Mouse (Mus musculus): ENCODE data around the gene Bicral. TPM values are rescaled to one million over a fixed set of nuclear protein-coding genes. Genes with fewer than 3 reads are reported as not detected.

The Bicral gene
- polyA plus RNA-seq, 1 experiment from 2014 or later = 4.1 TPM

DNA sequence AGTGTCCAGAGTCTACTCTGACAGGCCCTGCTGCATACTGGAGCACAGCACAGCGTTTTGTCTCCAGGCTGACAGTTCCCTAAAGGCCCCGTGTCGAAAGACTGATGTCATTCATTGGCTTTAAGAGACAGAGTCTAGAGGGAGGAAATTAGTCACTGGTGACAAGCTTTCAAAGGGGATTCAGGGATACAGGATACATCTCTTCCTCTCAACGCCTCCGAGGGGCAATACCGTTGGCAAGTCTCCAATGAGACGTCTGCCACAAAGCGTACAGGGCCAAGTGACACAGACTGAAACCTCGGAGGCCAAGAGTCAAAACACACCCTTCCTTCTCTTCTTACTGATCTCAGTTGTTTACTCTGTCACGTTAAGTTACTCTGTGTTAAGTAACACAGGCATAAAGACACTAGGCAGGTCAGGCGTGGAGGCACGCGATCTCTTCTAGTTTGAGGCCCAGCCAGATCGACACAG lies 21.6 kb upstream of the Bicral start:
- Histone ChIP-seq H3K27me3 (ENCODE audit: control insufficient read depth, insufficient read depth, low read length) (no peaks in the 10 kb centered on the region; the same call in 1 of the 2 replicates), H3K4me1 (ENCODE audit: control insufficient read depth, insufficient read depth, low read length) (peaks cover 6% of the 10 kb centered on the region), H3K4me3 (ENCODE audit: low read depth, low read length) (no peak overlapping the region), H3K27ac (ENCODE audit: low read depth, low read length) (peak overlapping the region; percentile 22; the same call in 1 of the 2 replicates), H3K9me3 (replicated peaks; ENCODE audit: control insufficient read depth, low read length) (no peaks in the 10 kb centered on the region), H3K4me2 (no peak overlapping the region; the same call in 1 of the 2 replicates), H3K9ac (ENCODE audit: low read depth, low read length) (no peak overlapping the region), H3K36me3 (ENCODE audit: control insufficient read depth, insufficient read depth, low read length) (no peaks in the 10 kb centered on the region)
- WGBS (ENCODE audit: insufficient replicate concordance) = 29% methylated on average over 14 of the region's 14 CpGs
- ATAC-seq (replicated peaks; ENCODE audit: insufficient number of reproducible peaks, low FRiP score, low TSS enrichment) = 0 out of 2 replicates have a peak, but pooled peaks have one; percentile 35

DNA sequence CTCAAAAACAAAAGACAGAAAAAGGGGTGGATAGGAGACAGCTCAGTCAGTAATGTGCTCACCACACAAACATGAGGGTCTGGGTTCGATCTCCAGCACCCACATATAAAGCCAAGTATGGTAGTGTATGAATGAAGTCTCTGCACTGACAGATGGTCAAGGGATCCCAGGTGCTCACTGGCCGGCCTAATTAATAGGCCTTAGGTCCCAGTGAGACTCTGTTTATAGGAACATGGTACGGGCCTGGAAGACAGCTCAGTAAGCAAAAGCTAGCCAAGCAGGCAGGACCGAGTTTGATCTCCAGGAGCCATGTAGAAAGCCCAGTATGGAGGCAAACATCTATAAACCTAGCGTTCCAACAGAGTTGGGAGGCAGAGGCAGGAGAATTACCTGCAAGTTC lies 18.8 kb upstream of the Bicral start:
- Histone ChIP-seq H3K4me2 (no peak overlapping the region), H3K36me3 (ENCODE audit: control insufficient read depth, insufficient read depth, low read length) (no peaks in the 10 kb centered on the region), H3K4me3 (ENCODE audit: low read depth, low read length) (no peak overlapping the region), H3K27ac (ENCODE audit: low read depth, low read length) (no peak overlapping the region), H3K4me1 (ENCODE audit: control insufficient read depth, insufficient read depth, low read length) (peaks cover 20% of the 10 kb centered on the region), H3K9me3 (replicated peaks; ENCODE audit: control insufficient read depth, low read length) (no peaks in the 10 kb centered on the region), H3K27me3 (ENCODE audit: control insufficient read depth, insufficient read depth, low read length) (no peaks in the 10 kb centered on the region; the same call in 1 of the 2 replicates), H3K9ac (ENCODE audit: low read depth, low read length) (no peak overlapping the region)
- ATAC-seq (replicated peaks; ENCODE audit: insufficient number of reproducible peaks, low FRiP score, low TSS enrichment) = no peak
- WGBS (ENCODE audit: insufficient replicate concordance) = 85% methylated on average over 5 of the region's 5 CpGs

DNA sequence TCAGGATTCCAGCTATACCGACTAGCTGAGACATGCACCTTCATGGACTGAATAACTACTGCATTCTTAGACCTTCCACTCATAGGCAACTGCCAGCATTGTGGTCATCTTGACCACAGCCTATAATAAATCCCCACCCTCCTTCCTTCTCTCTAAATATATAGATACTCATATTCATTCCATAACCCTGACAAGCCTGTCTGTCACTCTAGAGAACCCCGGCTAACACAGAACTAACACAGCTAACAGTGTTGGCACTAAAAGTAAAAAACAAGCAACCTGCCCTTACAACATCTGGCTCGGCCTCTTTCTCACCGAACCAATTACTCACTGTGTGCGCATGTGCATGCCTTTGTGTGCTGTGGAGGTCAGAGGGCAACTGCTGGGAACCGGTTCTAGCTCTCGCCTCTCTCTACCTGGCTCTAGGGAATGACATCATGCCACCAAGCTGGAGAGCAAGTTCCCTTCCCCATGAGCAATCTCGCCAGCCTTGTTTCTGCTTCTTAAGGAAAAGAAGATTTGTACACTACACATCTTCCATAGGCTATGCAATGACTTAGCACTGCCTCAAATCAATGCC lies 18.2 kb upstream of the Bicral start:
- WGBS (ENCODE audit: insufficient replicate concordance) = 67% methylated on average over 8 of the region's 8 CpGs
- Histone ChIP-seq H3K4me3 (ENCODE audit: low read depth, low read length) (no peak overlapping the region), H3K27me3 (ENCODE audit: control insufficient read depth, insufficient read depth, low read length) (no peaks in the 10 kb centered on the region), H3K36me3 (ENCODE audit: control insufficient read depth, insufficient read depth, low read length) (no peaks in the 10 kb centered on the region), H3K9ac (ENCODE audit: low read depth, low read length) (no peak overlapping the region), H3K4me1 (ENCODE audit: control insufficient read depth, insufficient read depth, low read length) (peaks cover 20% of the 10 kb centered on the region), H3K27ac (ENCODE audit: low read depth, low read length) (no peak overlapping the region), H3K9me3 (replicated peaks; ENCODE audit: control insufficient read depth, low read length) (no peaks in the 10 kb centered on the region), H3K4me2 (no peak overlapping the region)
- no peak for ATAC-seq (replicated peaks; ENCODE audit: insufficient number of reproducible peaks, low FRiP score, low TSS enrichment)

DNA sequence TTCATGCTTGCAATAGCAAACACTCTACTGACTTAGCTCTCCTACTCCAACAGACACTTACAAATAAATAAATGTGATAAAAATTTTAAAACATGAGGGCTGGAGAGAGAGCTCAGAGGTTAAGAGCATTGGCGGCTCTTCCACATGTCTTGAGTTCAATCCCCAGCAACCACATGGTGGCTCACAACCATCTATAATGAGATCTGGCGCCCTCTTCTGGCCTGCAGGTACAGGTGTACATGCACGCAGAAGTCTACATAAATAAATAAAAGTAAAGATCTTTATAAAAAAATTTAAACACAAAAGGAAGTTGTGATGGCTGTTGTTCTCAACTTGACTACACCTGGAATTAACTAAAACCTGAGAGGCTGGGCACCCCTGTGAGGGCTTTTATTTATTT lies 17.3 kb upstream of the Bicral start:
- H3K27ac ChIP-seq (ENCODE audit: low read depth, low read length) = no peak overlapping the region
- no peak overlapping the region for H3K4me2 ChIP-seq
- H3K9ac ChIP-seq (ENCODE audit: low read depth, low read length) = no peak overlapping the region
- H3K9me3 ChIP-seq (replicated peaks; ENCODE audit: control insufficient read depth, low read length) = no peaks in the 10 kb centered on the region
- no peak for ATAC-seq (replicated peaks; ENCODE audit: insufficient number of reproducible peaks, low FRiP score, low TSS enrichment)
- H3K27me3 ChIP-seq (ENCODE audit: control insufficient read depth, insufficient read depth, low read length) = no peaks in the 10 kb centered on the region
- WGBS (ENCODE audit: insufficient replicate concordance) = 72% methylated on average over 3 of the region's 3 CpGs
- no peaks in the 10 kb centered on the region for H3K36me3 ChIP-seq (ENCODE audit: control insufficient read depth, insufficient read depth, low read length)
- H3K4me1 ChIP-seq (ENCODE audit: control insufficient read depth, insufficient read depth, low read length) = peaks cover 20% of the 10 kb centered on the region
- no peak overlapping the region for H3K4me3 ChIP-seq (ENCODE audit: low read depth, low read length)

DNA sequence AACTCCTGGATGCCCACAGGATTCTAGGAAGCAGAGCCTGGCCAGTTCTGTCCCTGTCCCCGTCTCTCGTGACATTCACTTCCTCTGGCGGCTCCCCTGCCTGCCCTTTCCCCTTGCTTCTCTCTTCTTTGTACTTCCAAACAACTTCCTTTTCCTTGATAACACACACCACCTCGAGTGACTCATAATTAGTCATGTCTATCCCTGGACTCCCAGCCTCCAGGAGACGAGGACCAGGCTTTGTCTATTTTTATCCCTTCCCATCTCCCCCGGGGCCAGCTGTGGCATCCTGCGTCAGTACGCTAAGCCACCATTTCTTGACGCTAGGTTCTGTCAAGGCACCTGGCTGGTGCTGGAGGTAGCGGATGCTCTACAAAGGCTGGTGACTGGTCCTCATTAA lies 15.9 kb upstream of the Bicral start:
- H3K4me2 ChIP-seq = peak overlapping the region; percentile 49
- peak overlapping the region; percentile 79 for H3K27ac ChIP-seq (ENCODE audit: low read depth, low read length)
- ATAC-seq (replicated peaks; ENCODE audit: insufficient number of reproducible peaks, low FRiP score, low TSS enrichment) = peak; percentile 64; the same call in 1 of the 2 replicates
- peaks cover 16% of the 10 kb centered on the region for H3K4me1 ChIP-seq (ENCODE audit: control insufficient read depth, insufficient read depth, low read length)
- WGBS (ENCODE audit: insufficient replicate concordance) = 6% methylated on average over 10 of the region's 10 CpGs
- no peaks in the 10 kb centered on the region for H3K9me3 ChIP-seq (replicated peaks; ENCODE audit: control insufficient read depth, low read length)
- no peak overlapping the region for H3K4me3 ChIP-seq (ENCODE audit: low read depth, low read length)
- no peaks in the 10 kb centered on the region for H3K27me3 ChIP-seq (ENCODE audit: control insufficient read depth, insufficient read depth, low read length)
- no peak overlapping the region for H3K9ac ChIP-seq (ENCODE audit: low read depth, low read length)
- H3K36me3 ChIP-seq (ENCODE audit: control insufficient read depth, insufficient read depth, low read length) = no peaks in the 10 kb centered on the region

DNA sequence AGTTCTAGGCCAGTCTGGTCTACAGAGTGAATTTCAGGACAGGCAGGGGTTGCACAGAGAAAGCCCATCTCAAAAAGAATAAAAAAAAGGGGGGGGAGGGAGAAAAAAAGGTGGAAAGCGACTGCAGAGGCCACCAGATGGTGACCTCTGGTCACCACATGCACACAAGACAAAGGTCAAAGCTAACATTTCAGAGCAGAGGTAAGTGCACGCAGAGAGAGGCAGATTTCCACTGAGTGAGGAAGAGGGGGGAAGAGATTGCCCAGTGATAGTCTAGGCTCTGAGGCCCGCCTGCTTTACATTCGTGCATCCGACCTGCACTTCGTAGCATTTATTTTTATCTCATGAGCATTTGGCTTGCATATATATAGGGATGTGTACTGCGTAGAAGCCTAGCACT lies 14.5 kb upstream of the Bicral start:
- Histone ChIP-seq H3K9me3 (replicated peaks; ENCODE audit: control insufficient read depth, low read length) (no peaks in the 10 kb centered on the region), H3K27ac (ENCODE audit: low read depth, low read length) (no peak overlapping the region), H3K9ac (ENCODE audit: low read depth, low read length) (no peak overlapping the region), H3K27me3 (ENCODE audit: control insufficient read depth, insufficient read depth, low read length) (no peaks in the 10 kb centered on the region), H3K4me2 (no peak overlapping the region), H3K4me3 (ENCODE audit: low read depth, low read length) (no peak overlapping the region), H3K4me1 (ENCODE audit: control insufficient read depth, insufficient read depth, low read length) (peaks cover 16% of the 10 kb centered on the region), H3K36me3 (ENCODE audit: control insufficient read depth, insufficient read depth, low read length) (no peaks in the 10 kb centered on the region)
- 75% methylated on average over 7 of the region's 7 CpGs for WGBS (ENCODE audit: insufficient replicate concordance)
- ATAC-seq (replicated peaks; ENCODE audit: insufficient number of reproducible peaks, low FRiP score, low TSS enrichment) = no peak

DNA sequence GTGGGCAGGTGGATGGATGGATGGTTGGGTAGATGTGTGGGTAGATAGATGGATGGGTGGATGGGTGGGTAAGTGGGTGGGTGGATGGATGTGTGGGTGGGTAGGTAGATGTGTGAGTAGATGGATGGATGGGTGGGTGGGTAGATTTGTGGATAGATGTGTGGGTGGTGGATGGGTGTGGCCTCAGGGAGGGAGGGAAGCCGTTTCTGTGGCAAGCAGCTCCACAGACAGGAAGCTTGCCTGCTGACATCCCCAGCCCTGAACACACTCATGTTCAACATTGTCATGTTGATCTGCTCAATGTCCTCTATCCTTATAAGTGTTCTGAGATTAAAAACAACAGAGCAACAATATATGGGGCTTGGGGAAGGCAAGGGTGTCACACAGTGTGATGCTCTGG lies 12.6 kb upstream of the Bicral start:
- Histone ChIP-seq H3K27me3 (ENCODE audit: control insufficient read depth, insufficient read depth, low read length) (no peaks in the 10 kb centered on the region), H3K36me3 (ENCODE audit: control insufficient read depth, insufficient read depth, low read length) (no peaks in the 10 kb centered on the region), H3K4me3 (ENCODE audit: low read depth, low read length) (no peak overlapping the region), H3K27ac (ENCODE audit: low read depth, low read length) (no peak overlapping the region), H3K4me2 (no peak overlapping the region), H3K9ac (ENCODE audit: low read depth, low read length) (no peak overlapping the region), H3K9me3 (replicated peaks; ENCODE audit: control insufficient read depth, low read length) (no peaks in the 10 kb centered on the region), H3K4me1 (ENCODE audit: control insufficient read depth, insufficient read depth, low read length) (peaks cover 16% of the 10 kb centered on the region)
- ATAC-seq (replicated peaks; ENCODE audit: insufficient number of reproducible peaks, low FRiP score, low TSS enrichment) = no peak
- WGBS (ENCODE audit: insufficient replicate concordance) = 38% methylated on average over 1 of the region's 1 CpGs

DNA sequence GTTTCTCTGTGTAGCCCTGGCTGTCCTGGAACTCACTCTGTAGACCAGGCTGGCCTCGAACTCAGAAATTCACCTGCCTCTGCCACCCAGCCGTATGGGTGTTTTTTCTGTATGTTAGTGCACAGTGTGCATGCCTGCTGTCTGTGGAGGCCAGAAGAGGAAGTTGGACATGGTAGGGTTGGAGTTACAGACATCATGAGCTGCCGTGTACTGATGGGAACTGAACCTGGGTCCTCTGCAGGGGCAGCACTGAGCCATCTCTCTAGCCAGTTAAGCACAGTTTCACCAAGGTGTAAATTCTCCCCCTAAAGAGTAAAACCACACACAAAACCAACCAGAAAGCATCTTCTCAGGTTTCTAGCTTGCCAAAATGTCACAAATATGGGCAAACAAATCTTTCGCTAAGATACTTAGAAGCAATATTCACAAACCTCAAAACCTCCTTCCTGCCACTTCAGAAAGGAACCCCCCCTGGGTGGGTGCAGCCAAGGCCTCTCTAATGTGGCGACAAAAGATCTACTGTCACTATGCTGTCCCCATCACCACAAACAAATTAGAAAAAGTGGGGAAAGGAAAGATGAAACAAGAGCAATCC lies 12.0 kb upstream of the Bicral start:
- peaks cover 16% of the 10 kb centered on the region for H3K4me1 ChIP-seq (ENCODE audit: control insufficient read depth, insufficient read depth, low read length)
- no peak for ATAC-seq (replicated peaks; ENCODE audit: insufficient number of reproducible peaks, low FRiP score, low TSS enrichment)
- H3K27me3 ChIP-seq (ENCODE audit: control insufficient read depth, insufficient read depth, low read length) = no peaks in the 10 kb centered on the region
- no peak overlapping the region for H3K9ac ChIP-seq (ENCODE audit: low read depth, low read length)
- no peak overlapping the region for H3K27ac ChIP-seq (ENCODE audit: low read depth, low read length)
- no peaks in the 10 kb centered on the region for H3K36me3 ChIP-seq (ENCODE audit: control insufficient read depth, insufficient read depth, low read length)
- no peak overlapping the region for H3K4me3 ChIP-seq (ENCODE audit: low read depth, low read length)
- no peaks in the 10 kb centered on the region for H3K9me3 ChIP-seq (replicated peaks; ENCODE audit: control insufficient read depth, low read length)
- H3K4me2 ChIP-seq = no peak overlapping the region
- 86% methylated on average over 5 of the region's 5 CpGs for WGBS (ENCODE audit: insufficient replicate concordance)

DNA sequence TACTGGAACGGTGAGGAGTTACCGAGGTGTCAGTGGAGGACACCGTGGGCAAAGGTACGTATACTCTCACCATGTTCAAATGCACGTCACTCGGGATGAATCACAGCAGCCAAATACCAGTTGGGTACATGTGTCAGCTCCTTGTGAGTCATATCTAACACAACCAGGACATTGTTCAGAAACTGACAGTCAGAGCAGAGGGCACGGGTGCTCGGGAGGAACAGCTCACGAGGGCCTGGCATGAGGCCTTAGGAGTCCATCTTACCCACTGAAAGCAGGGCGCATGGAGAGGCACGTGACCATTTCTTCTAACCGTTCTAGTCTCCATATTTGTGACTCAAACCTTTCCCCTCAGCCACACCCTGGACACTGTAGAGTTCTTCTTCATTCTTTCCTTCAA lies 8.6 kb upstream of the Bicral start:
- WGBS (ENCODE audit: insufficient replicate concordance) = 83% methylated on average over 12 of the region's 12 CpGs
- no peak for ATAC-seq (replicated peaks; ENCODE audit: insufficient number of reproducible peaks, low FRiP score, low TSS enrichment)

More for the DNA sequence above, 8.6 kb upstream of the Bicral start:
- Histone ChIP-seq H3K27me3 (ENCODE audit: control insufficient read depth, insufficient read depth, low read length) (no peaks in the 10 kb centered on the region), H3K9me3 (replicated peaks; ENCODE audit: control insufficient read depth, low read length) (no peaks in the 10 kb centered on the region), H3K4me2 (no peak overlapping the region), H3K4me1 (ENCODE audit: control insufficient read depth, insufficient read depth, low read length) (peaks cover 5% of the 10 kb centered on the region), H3K27ac (ENCODE audit: low read depth, low read length) (no peak overlapping the region), H3K36me3 (ENCODE audit: control insufficient read depth, insufficient read depth, low read length) (no peaks in the 10 kb centered on the region), H3K4me3 (ENCODE audit: low read depth, low read length) (no peak overlapping the region), H3K9ac (ENCODE audit: low read depth, low read length) (no peak overlapping the region)
